Mouse (Mus musculus) testis, postnatal 14 days (tissue): ENCODE data around the gene Gxylt2.

Experiments used
- DNase-seq: peaks from one replicate; pipeline ENCODE4 v3.0.0; 2021; ENCODE audit warnings: low spot score

Gxylt2 gene

DNA sequence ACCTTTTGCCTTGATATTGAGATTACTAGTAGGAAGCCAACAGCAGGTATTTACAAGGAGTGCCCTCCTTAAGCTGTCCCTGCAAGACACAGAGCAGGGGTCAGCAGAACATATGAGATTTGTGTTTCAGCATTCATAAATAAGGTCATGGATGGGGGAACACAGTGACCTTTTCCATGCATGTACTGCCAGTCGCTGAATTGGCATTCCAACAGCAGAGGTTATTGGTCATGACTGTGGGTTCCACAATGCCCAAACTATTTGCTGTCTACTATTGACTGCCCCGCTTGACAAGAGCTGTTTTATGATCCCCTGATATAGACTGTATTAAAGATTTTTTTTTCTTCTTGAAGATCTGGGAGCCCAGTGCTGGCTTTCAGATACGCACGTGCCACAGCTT lies 95.2 kb downstream of the Gxylt2 start:
- DNase-seq, result no peak

DNA sequence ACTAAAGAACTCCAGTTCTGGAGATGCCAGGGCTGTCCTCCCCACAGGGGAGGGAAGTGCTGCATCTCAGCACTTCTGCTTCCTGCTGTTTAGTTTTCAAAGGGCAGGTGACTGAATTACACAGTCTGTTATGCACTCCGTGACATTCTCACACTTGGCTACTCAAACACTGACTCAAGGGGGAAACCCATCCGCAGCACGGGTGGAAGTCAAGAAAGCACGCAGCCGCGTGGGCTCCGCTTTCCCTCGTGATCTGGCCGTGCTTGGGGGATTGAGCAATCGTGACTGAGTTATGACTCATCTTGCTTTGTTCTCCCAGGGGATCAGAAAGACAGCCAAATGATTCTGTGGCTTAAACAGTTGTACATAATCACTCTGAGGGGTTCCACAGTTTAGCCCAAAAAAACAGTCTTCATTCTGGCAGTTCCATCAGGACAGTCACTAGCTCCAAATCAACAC lies 96.0 kb downstream of the Gxylt2 start:
- no peak for DNase-seq

DNA sequence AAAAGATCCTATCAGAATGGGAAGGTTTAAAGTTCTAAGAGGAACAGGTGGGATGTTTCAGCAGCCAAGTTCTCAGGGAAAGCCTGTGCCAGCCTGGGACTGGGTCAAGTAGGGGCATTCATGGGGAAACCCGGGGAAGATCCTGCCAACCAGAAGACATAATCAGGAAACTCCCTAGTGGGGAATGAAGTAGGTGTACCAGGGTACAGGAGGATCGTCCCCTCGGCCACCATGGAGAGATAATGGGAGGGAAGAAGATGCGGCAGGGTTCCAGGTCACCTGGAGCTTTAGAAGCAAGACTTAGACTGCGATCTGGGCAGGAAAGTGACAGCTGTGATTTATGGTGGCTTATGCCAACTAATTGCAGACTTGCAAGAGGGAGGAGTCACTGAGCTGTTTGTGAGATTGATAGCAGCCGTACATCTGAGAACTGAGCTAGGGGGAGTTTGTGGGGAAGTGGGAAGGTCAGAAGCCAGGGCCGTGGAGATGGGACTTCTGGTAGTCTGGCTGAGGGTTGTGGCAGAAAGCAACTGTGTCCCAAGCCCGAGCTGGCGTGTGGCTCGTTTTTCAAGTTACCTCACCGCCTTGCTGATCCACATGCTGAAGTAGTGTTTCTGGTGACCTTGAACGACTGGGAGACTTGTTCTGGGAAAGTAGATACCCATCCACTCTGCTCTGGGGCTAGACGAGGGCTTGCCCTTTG lies 98.0 kb downstream of the Gxylt2 start:
- DNase-seq, result no peak

DNA sequence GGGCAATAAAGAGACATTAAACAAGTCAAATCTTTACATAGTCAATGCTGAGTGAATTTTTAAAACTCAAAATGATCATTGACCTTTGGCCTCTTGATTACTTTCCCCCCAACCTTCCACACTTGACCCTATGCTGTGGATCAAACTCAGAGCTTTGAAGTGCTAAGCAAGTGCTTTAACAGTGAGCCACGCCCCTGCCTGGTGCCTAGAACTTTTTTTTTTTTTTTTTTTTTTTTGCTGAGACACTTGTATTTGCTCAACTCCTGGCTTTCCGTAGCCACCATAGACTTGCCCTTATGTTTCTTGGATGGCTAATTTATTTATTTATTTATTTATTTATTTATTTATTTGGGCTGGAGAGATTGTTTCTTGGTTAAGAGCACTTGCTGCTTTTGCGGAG lies 98.7 kb downstream of the Gxylt2 start:
- no peak for DNase-seq

DNA sequence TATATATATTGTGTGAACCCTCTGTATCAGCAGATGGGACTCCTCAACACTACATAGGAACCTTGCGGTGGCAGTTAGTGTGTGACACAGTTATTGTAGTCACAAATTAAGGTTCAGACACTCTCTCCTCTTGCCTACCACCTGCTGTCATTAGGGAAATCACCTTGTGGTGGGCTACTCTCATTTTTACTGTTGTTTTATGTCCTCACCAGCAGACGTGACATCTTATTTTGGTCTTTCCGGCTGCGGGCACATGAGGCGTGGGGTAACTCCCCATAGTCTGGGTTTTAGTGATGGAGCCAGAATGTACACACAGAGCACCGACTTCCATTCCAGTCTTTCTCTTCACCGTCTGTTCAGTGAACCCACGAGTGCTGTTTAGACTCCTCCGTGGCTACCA lies 102.7 kb downstream of the Gxylt2 start:
- no peak for DNase-seq

DNA sequence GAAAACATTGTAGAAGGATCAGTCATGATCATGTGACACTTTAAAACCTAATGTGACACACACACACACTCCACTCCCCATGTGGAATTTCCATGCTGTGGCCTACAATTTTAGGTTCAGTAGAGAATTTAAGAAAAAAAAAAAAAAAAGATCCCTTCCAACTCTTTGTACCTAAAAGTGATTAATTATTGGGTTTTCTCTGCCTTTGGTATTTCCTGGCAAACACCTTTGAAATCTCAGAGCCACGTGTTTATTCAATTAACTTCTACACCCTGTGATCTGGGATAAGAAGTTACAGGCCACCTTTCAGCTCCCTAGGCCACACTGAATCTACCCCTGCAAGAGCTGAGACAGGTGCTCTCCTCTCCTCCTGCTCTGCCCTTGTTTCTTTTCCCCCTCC lies 103.2 kb downstream of the Gxylt2 start:
- DNase-seq, result no peak

DNA sequence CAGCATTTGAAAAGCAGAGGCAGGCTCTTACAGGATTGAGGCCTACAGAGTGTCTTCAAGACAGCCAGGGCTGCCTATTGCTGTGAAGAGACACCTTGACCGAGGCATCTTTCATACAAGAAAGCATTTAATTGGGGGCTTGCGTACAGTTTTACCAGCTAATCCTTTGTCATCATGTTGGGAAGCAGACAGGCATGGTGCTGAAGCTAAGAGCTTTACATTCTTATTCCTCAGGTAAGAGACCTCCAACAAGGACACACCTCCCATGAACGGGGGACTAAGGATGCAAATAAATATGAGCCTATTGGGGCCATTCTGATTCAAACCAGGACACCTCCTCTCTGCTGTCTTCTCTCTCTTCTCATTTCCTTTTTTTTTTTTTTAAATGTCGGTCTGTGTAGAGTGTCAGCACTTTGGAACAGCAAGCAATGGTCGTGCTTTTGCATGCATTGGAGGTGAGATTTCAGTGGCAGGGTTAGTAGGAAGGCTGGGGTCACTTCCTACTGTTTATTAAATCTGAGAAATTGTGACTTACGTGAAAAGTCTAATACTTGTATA lies 103.8 kb downstream of the Gxylt2 start:
- no peak for DNase-seq

DNA sequence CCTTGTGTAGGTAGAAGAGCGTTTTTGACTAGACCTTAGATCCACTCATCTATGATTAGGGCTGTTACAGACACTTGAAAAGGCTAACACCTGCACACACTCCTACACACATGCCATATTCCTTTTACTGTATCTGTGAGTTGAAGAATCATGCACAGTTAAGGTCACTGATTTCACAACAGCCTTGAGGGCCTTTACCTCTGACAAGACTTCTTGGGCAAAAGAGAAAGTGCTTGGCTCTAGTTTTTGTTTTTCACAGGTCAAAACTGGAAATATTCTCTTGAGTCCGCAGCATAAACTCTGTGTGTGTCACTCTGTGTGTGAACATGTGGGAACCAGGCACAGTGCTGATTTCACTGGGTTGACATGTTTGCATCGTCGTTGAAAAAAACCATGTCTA lies 105.6 kb downstream of the Gxylt2 start:
- DNase-seq, result no peak

DNA sequence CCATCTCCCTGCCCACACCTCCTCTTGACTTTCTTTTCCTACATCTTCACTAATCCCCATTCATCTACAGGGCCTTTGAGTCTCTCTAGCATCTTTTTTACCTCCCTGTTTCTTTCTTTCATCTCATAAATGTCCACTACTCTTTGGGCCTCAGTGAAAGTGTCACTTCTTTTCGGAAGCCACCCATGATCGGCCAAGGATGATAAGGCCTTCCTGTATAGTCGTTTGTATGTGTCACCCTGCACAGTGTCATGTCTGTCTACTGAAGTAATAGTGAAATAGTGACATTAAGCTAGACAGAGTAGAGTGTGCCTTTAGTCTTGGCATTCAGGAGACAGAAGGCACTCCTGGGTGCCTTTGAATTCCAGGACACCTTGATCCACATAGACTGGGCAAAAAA lies 107.2 kb downstream of the Gxylt2 start:
- DNase-seq, result no peak

DNA sequence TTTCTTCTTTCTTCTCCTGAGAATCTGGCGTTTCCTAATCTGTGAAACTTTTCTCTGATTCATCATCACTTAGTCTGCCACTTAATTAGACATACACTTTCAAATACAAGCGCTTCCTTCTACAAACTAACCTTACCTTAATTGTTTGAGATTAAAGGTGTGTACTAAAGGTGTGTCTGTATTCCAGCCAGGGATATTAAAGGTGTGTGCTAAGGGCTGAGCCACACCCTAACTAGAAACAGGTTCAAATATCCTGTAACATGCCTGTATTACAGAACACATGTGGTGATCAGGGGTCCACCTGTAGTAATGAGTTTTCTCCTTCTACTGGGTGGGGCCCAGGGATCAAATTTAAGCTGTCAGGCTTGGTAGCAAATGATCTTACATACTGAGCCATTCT lies 116.8 kb downstream of the Gxylt2 start:
- no peak for DNase-seq

DNA sequence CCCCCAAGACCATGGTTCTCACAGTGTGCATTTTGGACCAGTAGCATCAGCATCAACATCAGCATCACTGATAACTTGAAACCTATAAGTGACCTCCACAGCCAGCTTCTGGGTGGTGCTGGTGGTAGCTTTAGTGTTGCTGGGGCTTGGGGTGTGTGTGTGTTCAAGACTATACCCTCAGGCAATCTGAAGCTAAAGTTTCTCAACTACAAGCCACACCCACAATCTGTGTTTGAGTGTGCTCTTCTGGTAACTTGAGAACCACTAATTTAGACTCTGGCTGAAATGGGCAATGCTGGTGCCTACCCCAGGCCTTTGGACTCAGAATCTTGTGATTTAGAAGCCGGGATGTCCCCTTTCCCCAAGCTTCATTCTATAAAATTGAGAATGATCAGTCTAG lies 118.8 kb downstream of the Gxylt2 start:
- DNase-seq, result no peak

DNA sequence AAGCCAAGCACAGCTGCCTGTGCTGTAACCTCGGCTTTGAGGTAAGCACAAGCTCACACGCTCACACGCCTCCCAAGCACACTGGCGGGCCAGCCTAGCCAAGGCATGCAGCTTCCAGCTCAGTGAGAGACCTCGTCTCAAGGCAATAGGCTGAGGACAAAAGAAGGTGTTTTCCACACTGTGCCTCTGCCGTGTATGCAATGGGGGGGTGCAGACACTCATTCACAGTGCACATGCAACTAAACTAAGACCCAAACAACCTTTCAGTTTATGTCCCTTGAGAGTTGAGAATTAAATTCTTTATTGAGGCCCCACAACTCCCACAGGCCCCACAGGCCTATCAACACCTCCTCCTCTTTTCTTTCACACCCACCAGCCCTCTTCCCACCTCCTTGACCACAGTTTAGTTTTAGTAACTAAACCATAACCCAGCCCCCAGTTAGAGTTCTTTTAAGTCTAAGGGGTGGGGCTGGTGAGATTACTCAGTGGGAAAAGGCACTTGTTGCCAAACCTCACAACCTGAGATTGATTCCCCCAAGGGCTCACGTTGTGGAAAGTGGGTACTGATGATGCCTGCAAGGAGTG lies 119.9 kb downstream of the Gxylt2 start:
- DNase-seq, result no peak

DNA sequence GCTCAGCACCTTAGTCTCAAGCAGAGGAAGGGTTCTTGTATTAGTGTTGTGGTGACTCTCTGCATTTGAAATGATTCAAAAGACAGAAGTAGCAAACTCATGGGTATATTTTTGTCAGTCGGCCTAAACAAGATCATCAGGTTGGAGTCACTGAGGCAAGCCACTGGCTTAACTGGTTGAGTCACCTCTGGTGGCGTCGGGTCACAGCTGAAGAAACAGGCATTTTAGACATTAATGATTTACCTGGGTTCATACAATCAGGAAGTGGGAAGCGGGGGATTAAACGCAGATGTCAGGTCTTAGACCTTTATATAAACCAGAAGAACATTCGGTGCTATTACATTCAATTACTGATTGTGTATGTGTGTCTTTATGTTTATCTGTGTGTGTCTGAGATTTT lies 121.5 kb downstream of the Gxylt2 start:
- DNase-seq, result no peak

DNA sequence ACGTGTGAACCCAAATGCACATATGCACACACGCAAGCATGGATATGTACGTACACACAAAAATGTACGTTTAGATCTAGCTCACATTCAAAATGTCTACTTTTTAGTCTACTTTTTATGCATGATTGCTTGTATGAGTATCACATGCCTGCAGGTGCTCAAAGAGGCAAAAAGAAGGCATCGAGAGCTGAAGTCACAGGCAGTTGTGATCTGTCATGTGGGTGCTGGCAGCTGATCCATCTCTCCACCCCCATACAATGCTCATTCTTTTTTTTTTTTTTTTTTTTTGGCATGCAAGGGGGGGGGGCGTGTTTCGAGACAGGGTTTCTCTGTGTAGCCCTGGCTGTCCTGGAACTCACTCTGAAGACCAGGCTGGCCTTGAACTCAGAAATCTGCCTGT lies 124.0 kb downstream of the Gxylt2 start:
- no peak for DNase-seq

DNA sequence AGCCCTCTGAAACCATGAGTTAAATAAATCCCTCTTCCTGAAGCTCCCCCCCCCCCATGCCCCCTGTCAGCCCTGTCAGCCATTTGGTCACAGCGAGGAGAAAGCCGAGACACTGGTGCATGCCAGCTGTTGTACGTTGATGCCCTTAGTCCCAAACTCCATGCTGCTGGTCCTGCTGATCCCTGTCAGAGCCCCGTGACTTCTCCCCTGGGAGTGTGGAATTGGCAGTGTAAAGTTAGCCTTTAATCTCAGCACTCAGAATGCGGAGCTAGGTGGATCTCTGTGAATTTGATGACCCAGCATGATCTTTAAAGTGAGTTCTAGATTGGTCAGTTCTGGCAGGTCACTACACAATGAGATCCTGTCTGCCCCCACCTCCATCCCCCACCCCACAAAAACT lies 125.2 kb downstream of the Gxylt2 start:
- no peak for DNase-seq

DNA sequence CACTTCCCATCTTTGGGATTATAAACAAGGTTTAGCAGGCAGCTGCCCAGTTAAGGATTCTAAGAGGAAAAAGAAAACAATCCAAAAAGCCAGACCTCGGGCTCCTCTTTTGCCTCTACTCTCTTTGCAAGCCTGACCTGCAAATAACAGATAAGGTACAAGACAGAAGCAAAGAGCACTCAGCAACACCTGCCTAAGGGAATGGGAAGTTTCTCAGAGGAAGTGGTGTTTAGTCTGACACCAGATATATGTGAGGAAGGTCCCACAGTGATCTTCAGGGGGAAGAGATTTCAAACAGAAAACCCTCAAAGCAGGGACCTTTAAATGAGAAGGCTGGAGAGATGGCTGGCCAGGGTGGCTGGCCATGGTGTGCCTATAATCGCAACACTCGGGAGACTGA lies 126.7 kb downstream of the Gxylt2 start:
- DNase-seq, result no peak

DNA sequence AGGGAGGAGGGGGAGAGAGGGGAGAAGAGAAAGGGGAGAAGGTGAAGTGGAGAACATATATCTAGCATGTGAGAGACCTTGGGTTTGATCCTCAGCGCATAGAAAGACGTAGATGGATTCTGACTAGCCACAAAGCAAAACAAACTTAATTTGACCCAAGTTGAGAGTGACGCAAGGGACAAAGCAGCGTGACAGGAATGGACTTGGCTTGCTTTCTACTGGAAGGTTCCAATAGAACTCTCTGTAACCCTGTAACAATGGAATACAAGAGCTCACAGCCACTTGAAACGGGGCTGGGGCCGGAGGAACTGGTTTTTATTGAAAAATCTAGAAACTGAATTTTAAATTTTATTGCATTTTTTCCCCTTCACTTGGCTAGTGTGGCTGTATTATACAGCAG lies 127.2 kb downstream of the Gxylt2 start:
- DNase-seq, result no peak

DNA sequence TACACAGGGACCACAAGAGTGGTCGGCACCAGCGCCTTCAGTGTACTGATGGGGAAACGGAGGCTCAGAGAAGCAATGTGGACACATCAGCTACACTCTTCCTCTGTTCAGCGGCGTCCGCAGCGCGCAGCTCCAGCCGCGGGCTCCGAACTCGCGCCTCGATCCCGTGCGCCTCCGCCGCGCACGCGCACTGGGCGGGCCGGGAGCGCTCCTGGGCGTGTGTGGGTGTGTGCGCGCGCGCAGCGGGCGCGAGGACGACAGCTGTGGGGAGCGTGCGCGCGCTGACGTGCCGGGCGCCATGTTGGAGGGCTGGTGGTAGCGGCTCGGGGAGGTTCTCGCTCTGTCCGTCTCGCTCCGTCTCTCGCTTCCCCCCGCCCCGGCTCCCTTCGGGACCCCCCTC lies 128.8 kb downstream of the Gxylt2 start, which contains the start of gene Ppp4r2:
Gene Ppp4r2, plus strand, starts transcription at position 268 of the 400 bp plus-strand sequence.
- peak; percentile 93 for DNase-seq

DNA sequence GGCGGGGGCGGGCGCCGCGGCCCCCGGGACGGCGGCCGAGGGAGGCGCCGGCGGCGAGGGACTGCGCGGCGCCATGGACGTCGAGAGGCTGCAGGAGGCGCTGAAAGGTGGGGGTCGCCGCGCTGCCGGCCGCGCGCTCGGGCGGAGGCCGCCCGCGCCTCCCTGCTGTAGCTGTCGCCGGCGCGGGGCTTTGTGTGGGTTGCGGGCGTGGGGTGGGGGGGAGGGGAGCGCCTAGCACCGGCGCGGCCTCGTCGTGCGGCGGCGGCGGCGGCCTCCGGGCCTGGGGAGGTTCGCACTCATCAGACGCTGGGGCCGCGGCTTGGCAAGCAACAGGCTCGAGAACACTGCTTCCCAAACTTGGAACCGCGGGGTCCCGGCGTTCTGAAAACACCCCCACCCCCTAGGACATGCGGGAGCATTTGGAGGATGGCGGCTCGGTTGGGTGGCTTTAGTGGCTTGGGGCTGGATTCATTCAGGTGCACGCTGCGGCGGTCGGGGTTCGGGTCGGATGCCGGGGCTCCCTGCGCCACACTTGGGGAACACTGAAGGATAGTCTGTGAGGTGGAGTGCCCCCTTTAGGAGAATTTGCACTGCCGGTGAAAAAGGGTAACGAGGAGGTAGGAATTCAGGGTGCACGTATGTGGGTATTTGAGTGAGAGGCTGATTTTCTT lies 129.4 kb downstream of the Gxylt2 start:
- peak; percentile 66 for DNase-seq

DNA sequence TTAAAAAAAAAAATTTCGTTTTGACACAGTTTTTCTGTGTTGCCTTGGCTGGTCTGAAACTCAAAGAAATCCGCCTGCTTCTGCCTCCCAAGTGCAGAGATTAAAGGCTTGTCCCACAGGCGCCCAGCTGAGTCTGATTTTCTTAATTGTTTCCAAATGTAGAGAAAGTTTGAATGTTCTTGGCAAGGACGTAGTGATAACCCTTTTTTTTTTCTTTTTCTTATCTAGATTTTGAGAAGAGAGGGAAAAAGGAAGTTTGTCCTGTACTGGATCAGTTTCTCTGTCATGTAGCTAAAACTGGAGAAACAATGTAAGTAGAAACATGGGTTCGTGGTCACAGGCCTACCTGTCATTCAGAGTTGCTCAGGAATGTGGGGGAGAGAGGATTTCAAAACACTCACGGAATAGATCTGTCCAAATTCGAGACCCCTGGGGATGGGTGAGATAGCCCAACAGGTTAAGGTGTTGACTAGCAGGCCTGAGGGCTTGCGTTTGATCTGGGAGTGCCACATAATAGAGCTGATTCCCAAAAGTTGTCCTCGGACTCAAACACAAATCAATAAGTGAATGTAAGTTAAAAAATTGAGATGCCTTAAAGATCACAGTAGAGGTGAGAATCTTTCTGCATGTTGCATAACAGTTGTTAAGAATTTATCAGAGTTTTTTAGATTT lies 130.1 kb downstream of the Gxylt2 start:
- peak; percentile 23 for DNase-seq

DNA sequence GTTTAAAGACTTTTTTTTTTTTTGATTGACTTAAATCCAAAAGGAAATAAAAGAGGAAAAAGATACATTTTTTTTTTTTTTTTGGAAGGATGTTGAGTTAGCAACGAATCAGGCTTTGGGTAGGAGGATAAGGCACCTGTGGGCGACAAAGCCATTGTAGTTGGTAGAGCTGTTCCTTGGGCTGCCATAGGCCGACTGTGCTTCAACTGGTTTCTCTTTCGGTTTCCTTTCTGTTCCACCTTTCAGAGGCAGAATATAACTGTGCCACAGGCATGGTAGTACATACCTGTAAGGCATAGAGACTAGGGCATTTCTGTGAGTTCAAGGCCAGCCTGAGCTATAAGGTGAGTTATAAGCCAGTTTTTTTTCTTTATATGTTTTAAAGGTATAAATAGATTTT lies 140.5 kb downstream of the Gxylt2 start:
- DNase-seq, result no peak

DNA sequence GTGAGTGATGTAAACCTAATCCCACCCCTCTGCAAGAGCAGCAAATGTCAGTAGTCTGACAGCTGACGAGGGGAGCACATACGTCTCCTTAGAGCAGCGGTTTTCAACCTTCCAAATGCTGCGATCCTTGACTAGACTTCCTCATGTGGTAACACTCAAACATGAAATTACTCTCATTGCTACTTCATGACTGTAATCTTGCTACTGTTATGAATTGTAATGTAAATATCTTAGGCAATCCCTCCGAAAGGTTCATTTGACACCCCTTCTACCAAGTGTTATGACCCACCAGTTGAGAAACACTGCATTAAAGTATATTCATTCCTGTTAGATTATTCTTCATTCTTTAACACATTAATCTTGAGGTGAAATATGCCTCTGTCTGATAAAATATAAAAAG lies 142.7 kb downstream of the Gxylt2 start:
- no peak for DNase-seq
